Mouse (Mus musculus): ENCODE results near the gene Pheta2.
"Not testable (repeated sequence)": the region's sequence is repeated elsewhere in the genome, so short reads cannot be mapped to it uniquely, and the experiment has no call there.

Gene Pheta2

GRCm38 (mm10) chr15:82372446-82372845 is 33.7 kb downstream of the Pheta2 start:
- no peak for DNase-seq (ENCODE audit: low spot score)

- DNase-seq (ENCODE audit: low spot score), result no peak
Observed at GRCm38 (mm10) chr15:82372991-82373390, 34.2 kb downstream of the Pheta2 start.

GRCm38 (mm10) chr15:82374437-82374836 is 35.7 kb downstream of the Pheta2 start:
- DNase-seq (ENCODE audit: low spot score), result no peak

GRCm38 (mm10) chr15:82375855-82376254 is 37.1 kb downstream of the Pheta2 start:
- no peak for DNase-seq (ENCODE audit: low spot score)

- DNase-seq (ENCODE audit: low spot score), result no peak
Observed at GRCm38 (mm10) chr15:82376393-82377138, 37.8 kb downstream of the Pheta2 start.

GRCm38 (mm10) chr15:82377701-82378100 is 39.0 kb downstream of the Pheta2 start:
- DNase-seq (ENCODE audit: low spot score), result no peak

GRCm38 (mm10) chr15:82378261-82379180 is 39.8 kb downstream of the Pheta2 start:
- DNase-seq (ENCODE audit: low spot score), result no peak

- DNase-seq (ENCODE audit: low spot score), result no peak
Observed at GRCm38 (mm10) chr15:82379511-82379870, 40.7 kb downstream of the Pheta2 start.

GRCm38 (mm10) chr15:82379871-82380713 is 41.4 kb downstream of the Pheta2 start, which contains the start of gene Cyp2d22:
Cyp2d22 (minus strand) TSS chr15:82380260.
- DNase-seq (ENCODE audit: low spot score), result no peak

GRCm38 (mm10) chr15:82380714-82381062 is 41.9 kb downstream of the Pheta2 start:
- no peak for DNase-seq (ENCODE audit: low spot score)

- DNase-seq (ENCODE audit: low spot score), result no peak
Observed at GRCm38 (mm10) chr15:82382441-82382840, 43.7 kb downstream of the Pheta2 start.

GRCm38 (mm10) chr15:82385729-82386128 is 47.0 kb downstream of the Pheta2 start:
- no peak for DNase-seq (ENCODE audit: low spot score)

- not testable (repeated sequence) for DNase-seq (ENCODE audit: low spot score)
Observed at GRCm38 (mm10) chr15:82389916-82390315, 51.2 kb downstream of the Pheta2 start.

GRCm38 (mm10) chr15:82393922-82394321 is 55.2 kb downstream of the Pheta2 start, which contains the start of gene Cyp2d11:
Cyp2d11 (minus strand) TSS chr15:82394022.
- not testable (repeated sequence) for DNase-seq (ENCODE audit: low spot score)
